Mouse (Mus musculus) T-helper 2 cell (primary cell): ENCODE measurements at regions not wholly inside any gene's neighbourhood (a gene's known extent, or its start where the extent isn't known, plus 50 kb on each side); places are given as distances from the start of the nearest gene placed in this dataset.

Experiments
- in situ Hi-C: fragments of 300-600 bp; cut with MboI, MseI; formaldehyde crosslinking; loops from one replicate; pipeline ENCODE4 v1.15.1; 2025; ENCODE audit warnings: high pct_unique_total_duplicates

- in situ Hi-C loops, result no loop called here
Observed at GRCm38 (mm10) chr1:63854794-63855193, 85.7 kb upstream of the 4933402D24Rik start.

- in situ Hi-C loops, result no loop called here
Observed at GRCm38 (mm10) chr1:63851476-63852094, 82.5 kb upstream of the 4933402D24Rik start.

DNA sequence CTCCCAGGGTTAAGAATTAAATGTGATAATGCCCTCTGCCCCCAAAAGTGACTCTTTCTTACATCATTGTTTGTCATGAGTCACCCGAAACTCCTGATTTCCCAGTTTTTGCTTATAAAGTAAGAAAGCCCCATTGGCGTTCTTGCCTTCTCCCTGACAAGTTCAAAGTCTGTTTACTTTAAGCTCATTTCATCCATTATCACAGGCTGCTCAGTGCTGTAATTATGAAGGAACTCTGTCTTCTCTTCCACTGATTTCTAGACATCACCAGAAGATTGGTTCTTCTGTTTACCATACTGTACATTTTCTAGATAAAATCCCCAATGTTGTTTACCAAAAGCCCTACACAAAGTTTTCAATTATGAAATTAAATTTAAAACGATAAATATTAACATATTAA is 81.2 kb upstream of the 4933402D24Rik start:
- in situ Hi-C loops, result no loop called here

GRCm38 (mm10) chr1:63828174-63828844 is 59.2 kb upstream of the 4933402D24Rik start:
- in situ Hi-C loops, result no loop called here

DNA sequence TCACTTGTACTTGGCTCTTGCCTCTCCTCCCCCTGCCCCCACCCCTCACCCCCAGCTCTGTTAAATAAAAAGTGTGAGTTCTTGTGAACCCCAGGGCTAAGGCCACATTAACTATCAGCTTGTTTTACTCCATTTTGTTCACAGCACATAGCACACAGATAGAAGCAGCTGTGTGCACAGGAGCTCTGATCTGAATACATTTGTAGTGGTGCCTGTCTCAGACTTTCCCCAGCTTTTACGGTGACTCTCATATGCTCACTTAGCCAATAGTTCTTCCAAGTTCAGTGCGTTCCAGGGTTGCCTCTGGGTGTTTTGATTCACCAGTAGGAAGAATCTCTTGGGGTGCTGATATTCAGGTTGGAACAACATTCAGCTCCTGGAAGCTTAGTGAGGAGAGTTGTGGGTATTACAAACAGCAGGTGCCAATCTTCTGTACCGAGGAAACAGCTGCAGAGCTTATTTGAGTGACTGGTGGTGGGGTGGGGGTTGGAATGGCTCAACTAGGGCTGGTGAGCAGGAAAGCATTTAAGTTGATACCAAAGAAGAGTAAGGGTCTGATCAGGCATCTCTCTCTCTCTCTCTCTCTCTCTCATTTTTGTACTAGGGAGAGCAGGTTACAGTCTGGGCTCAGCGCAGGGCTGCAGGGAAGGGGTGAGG is 51.7 kb upstream of the 4933402D24Rik start:
- in situ Hi-C loops, result no loop called here

DNA sequence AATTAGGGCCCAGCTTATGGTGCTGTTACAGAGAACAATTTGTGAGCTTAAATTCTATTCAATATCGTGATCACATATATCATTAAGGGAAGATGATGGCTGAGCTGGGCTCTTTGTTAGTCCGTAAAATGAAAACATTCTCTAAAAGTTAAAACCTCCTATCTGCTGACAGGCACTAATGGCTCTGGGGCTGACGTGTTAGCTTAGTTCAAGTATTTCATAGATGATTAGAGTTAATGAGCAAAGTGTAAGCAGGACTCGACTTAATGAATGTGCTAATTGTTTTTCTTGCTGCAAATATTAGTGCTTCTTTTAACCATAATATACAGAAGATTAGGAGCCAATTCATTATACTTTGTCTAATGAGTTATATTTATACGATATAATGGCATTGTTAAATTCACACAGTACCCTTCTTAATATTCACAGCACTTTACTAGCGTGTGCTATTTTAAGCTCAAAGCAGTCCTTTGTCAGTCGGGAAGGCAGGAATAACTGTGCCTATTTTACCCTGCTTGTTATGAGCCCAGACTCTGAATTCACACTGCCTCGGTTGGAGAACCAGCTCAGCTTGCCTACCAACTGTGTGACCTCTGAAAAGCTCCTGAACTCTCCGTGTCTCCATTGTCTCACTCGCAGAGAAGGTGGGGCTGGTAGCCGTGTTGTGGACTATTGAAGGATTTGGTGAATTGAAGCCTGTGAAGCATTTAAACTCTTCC is 50.6 kb upstream of the 4933402D24Rik start:
- in situ Hi-C loops, result no loop called here
